Mouse (Mus musculus) liver, adult 2 months (tissue): ENCODE results near the gene Ctdnep1. TPM values are rescaled to one million over a fixed set of nuclear protein-coding genes. Genes with fewer than 3 reads are reported as not detected.
A peak's percentile ranks its signal among the peaks of the same experiment; 100 is the strongest.

Source experiments
- DNase-seq: peaks from one replicate; pipeline ENCODE4 v3.0.0-alpha.2; 2011; ENCODE audit warnings: low read depth, low spot score; ENCODE audit errors: extremely low read depth
- H3K27ac ChIP-seq: fragments of 200-500 bp; replicated peaks from 2 replicates; pipeline ENCODE4 v1.5.1; 2012; ENCODE audit warnings: low read depth, mild to moderate bottlenecking, control low read depth, inconsistent platforms, low read length; ENCODE audit not compliant: insufficient read depth
- H3K27me3 ChIP-seq: fragments of 200-500 bp; 2 replicates; pipeline ENCODE4 v1.6.1; 2012; ENCODE audit warnings: mild to moderate bottlenecking, moderate library complexity, low read length, inconsistent platforms; ENCODE audit not compliant: control insufficient read depth, insufficient read depth
- H3K36me3 ChIP-seq: fragments of 200-500 bp; 2 replicates; pipeline ENCODE4 v1.6.1; 2012; ENCODE audit warnings: low read length, inconsistent platforms; ENCODE audit not compliant: control insufficient read depth, insufficient read depth
- H3K4me1 ChIP-seq: fragments of 200-500 bp; 2 replicates; pipeline ENCODE4 v1.6.1; 2011; ENCODE audit warnings: low read length; ENCODE audit not compliant: control insufficient read depth, insufficient read depth
- H3K4me3 ChIP-seq: fragments of 200-500 bp; 2 replicates; pipeline ENCODE4 v1.5.1; 2011; ENCODE audit warnings: low read depth, mild to moderate bottlenecking, control low read depth, low read length, moderate library complexity; ENCODE audit not compliant: insufficient read depth
- H3K79me2 ChIP-seq: fragments of 200-500 bp; 2 replicates; pipeline ENCODE4 v1.6.1; 2012; ENCODE audit warnings: inconsistent platforms, mild to moderate bottlenecking, low read length, moderate library complexity; ENCODE audit not compliant: control insufficient read depth, insufficient read depth
- H3K9ac ChIP-seq: fragments of 200-500 bp; 2 replicates; pipeline ENCODE4 v1.6.1; 2012; ENCODE audit warnings: low read depth, mild to moderate bottlenecking, control low read depth, inconsistent platforms, low read length
- CTCF ChIP-seq: fragments of 200-500 bp; IDR thresholded peaks from 2 replicates; pipeline ENCODE4 v1.5.1; 2011; ENCODE audit warnings: low read depth, low read length, control low read depth
- POLR2A ChIP-seq: fragments of 200-500 bp; IDR thresholded peaks from 2 replicates; pipeline ENCODE4 v1.6.1; 2011; ENCODE audit warnings: low read length, control low read depth; ENCODE audit not compliant: insufficient read depth; ENCODE audit errors: extremely low read depth
- whole genome bisulfite sequencing: fragments of 180-500 bp; shearing (Covaris S2); methylation state at CpG from one replicate; pipeline ENCODE4 v1.1.7; 2018; 5-methylcytosine and 5-hydroxymethylcytosine counted together
- polyA plus RNA-seq: library from polyadenylated mRNA; depleted of rRNA; stranded (reverse); fragments of >200 nt; gene quantifications from 2 replicates; pipeline ENCODE4 v1.2.3, GENCODE M21; 2012
- total RNA-seq: library from RNA; depleted of rRNA; stranded (reverse); fragments of >200 nt; gene quantifications from 2 replicates; pipeline ENCODE4 v1.2.3, GENCODE M21; 2014

Ctdnep1 gene
- total and polyA plus RNA-seq, 2 experiments, result 6.6 to 45.3 TPM

GRCm38 (mm10) chr11:69947337-69948065, 33.5 kb upstream of the Ctdnep1 start:
- no peak for DNase-seq
- H3K4me1 ChIP-seq, result peaks cover 3% of the 10 kb centered on the region; the same call in 1 of the 2 replicates
- H3K9ac ChIP-seq, result no peak overlapping the region
- peak overlapping the region; percentile 49; the same call in 1 of the 2 replicates for H3K4me3 ChIP-seq
- no peaks in the 10 kb centered on the region for H3K36me3 ChIP-seq
- 28% methylated on average over 29 of the region's 29 CpGs for WGBS
- H3K27me3 ChIP-seq, result no peaks in the 10 kb centered on the region
- H3K79me2 ChIP-seq, result no peaks in the 10 kb centered on the region
- TF ChIP-seq CTCF (no peak), POLR2A (no peak)
- no peak overlapping the region for H3K27ac ChIP-seq

GRCm38 (mm10) chr11:69948066-69948762, 32.7 kb upstream of the Ctdnep1 start, which contains the start of gene Slc2a4:
Gene Slc2a4 (minus strand): TSS chr11:69948188.
- Histone ChIP-seq H3K4me1 (peaks cover 3% of the 10 kb centered on the region; the same call in 1 of the 2 replicates), H3K9ac (no peak within 1 kb of the TSS; the same call in 1 of the 2 replicates), H3K79me2 (no peaks in the 10 kb centered on the region), H3K4me3 (peak within 1 kb of the TSS; percentile 49; the same call in 1 of the 2 replicates), H3K27ac (no peak within 1 kb of the TSS; the same call in 1 of the 2 replicates), H3K36me3 (no peaks in the 10 kb centered on the region), H3K27me3 (no peaks in the 10 kb centered on the region)
- DNase-seq, result peak; percentile 63
- 1% methylated on average over 34 of the region's 34 CpGs for WGBS
- no peak for TF ChIP-seq CTCF
- no peak for TF ChIP-seq POLR2A

- Histone ChIP-seq H3K27ac (no peak overlapping the region; the same call in 1 of the 2 replicates), H3K27me3 (no peaks in the 10 kb centered on the region), H3K36me3 (no peaks in the 10 kb centered on the region), H3K9ac (no peak overlapping the region), H3K79me2 (no peaks in the 10 kb centered on the region), H3K4me3 (peak overlapping the region; percentile 31; the same call in 1 of the 2 replicates), H3K4me1 (peaks cover 3% of the 10 kb centered on the region; the same call in 1 of the 2 replicates)
- under 1% methylated on average over 14 of the region's 14 CpGs for WGBS
- TF ChIP-seq CTCF, result peak; percentile 87
- no peak for TF ChIP-seq POLR2A
- peak; percentile 76 for DNase-seq
Measured at GRCm38 (mm10) chr11:69948763-69949150, 32.2 kb upstream of the Ctdnep1 start.

- DNase-seq, result no peak
- Histone ChIP-seq H3K9ac (no peak overlapping the region), H3K27me3 (no peaks in the 10 kb centered on the region), H3K4me1 (peaks cover 3% of the 10 kb centered on the region; the same call in 1 of the 2 replicates), H3K4me3 (no peak overlapping the region), H3K27ac (no peak overlapping the region), H3K36me3 (no peaks in the 10 kb centered on the region), H3K79me2 (no peaks in the 10 kb centered on the region)
- 58% methylated on average over 4 of the region's 4 CpGs for WGBS
- TF ChIP-seq POLR2A (no peak), CTCF (peak; percentile 30; the same call in 1 of the 2 replicates)
Measured at GRCm38 (mm10) chr11:69950807-69951459, 30.0 kb upstream of the Ctdnep1 start.

- no peaks in the 10 kb centered on the region for H3K27me3 ChIP-seq
- DNase-seq, result no peak
- H3K79me2 ChIP-seq, result no peaks in the 10 kb centered on the region
Measured at GRCm38 (mm10) chr11:69952274-69952673, 28.7 kb upstream of the Ctdnep1 start.

More at GRCm38 (mm10) chr11:69952274-69952673, 28.7 kb upstream of the Ctdnep1 start:
- Histone ChIP-seq H3K9ac (no peak overlapping the region), H3K4me1 (peaks cover 3% of the 10 kb centered on the region; the same call in 1 of the 2 replicates), H3K27ac (no peak overlapping the region), H3K36me3 (no peaks in the 10 kb centered on the region), H3K4me3 (no peak overlapping the region)
- TF ChIP-seq CTCF (no peak), POLR2A (no peak)
- WGBS, result 27% methylated on average over 1 of the region's 1 CpGs
